Mouse (Mus musculus): Measurements from ENCODE around the gene Sapcd2.
A peak's percentile ranks its signal among the peaks of the same experiment; 100 is the strongest.
"Not testable (repeated sequence)": the region's sequence is repeated elsewhere in the genome, so short reads cannot be mapped to it uniquely, and the experiment has no call there.

The Sapcd2 gene

GRCm38 (mm10) chr2:25373431-25373830, 1.3 kb downstream of the Sapcd2 start:
- no peak for DNase-seq

DNA sequence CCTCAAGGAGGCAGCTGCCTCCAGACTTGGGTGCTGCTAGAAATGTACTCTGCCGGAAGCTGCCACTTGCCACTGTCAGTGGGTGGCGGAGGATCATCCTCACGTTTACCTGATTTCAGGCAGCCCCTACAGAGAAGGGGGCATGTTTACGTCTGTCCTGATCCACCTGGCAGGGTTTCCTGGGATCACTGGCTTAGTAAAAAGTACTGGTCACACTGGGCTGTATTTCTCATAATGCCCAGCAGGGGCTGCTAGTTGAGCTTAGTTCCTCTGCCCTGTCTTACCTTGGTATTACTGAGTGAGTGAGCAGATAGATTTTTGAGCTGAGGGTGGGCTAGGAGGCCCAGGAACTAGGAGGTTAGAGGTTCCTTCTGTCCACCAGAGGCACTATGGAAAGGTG, 4.5 kb downstream of the Sapcd2 start:
- DNase-seq: peak; percentile 56

DNA sequence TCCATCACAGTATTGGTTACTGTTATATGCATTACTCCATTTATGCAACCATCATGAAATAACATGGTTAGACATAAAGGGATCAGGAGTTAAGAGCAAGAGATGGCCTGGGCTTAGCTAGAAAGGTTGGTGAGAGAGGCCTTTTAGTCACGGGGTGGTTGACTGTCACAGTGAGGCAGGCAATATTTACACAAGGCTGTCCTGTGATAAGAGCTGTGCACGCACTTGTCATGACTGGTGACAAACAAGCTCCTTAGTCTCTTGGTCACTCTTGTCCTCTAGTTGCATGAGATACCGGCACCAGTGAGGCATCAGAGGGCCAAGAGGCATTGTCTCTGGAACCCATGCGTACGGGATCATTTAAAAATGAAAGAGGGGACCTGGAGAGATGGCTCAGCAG, 12.4 kb downstream of the Sapcd2 start:
- DNase-seq: no peak

DNA sequence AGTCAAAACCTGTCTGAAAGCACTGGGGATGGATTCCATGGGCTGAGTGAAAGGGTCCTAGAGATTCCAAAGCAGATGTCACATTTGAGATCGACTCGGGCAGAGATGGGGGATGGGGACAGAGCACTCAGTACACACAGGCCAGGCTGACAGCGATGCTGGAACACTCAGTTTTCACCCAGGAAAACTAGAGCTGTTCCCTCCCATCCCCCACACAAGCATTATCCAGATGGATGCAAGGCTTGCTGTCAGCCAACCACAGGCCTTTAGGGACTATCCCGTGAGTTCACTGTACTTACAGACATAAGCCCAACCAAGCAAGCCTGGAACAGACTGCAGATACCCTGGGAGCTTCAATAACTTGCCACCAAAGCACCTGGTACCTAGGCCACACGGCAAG, 19.1 kb downstream of the Sapcd2 start:
- DNase-seq: no peak

DNA sequence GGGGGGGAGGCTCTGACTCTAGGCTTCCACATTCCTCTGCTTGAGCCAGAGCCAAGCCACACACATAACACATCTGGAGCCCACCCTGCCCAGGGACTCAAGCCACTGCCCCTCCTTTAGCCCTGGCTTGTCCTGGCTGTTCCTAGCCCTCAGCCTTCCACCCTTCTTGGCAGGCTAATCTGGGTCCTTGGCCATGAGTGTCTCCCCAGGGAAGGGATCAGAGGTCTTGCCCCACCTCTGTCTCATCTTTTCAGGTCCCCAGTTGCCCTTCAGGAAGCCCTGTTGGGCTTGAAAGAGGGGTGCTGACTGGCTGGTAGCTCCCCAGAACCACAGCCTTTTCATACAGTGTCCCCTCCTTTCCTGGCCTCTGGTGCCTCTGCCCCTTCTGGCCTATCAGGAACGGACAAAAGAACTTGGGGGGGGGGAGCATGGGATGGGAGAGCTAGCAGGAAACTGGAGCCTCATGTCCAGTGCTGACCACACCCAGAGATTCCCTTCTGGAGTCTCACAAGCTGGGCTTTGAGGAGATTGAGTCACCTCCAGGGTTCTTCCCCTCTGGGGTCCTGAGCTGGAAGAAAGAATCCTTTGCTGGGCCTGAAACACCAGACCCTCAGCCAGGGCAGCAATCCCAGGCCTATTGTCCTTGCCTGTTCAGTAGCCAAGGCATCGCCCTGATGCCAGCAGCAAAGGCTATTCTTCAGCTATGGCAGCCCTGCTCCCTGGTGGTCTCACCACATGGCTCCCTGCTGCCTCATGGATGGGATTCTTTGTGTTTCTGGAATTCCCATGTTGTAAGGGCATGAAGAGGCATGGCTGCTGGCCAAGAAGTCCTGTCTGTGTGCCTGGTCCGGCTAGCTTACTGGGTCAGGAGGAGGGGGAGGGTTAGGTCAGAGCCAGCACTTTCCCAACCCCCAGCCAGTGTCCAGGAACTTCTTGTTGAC, 22.4 kb downstream of the Sapcd2 start:
- no peak for DNase-seq

GRCm38 (mm10) chr2:25395721-25396596, 23.8 kb downstream of the Sapcd2 start, which contains the start of gene Entpd2:
Gene Entpd2 (plus strand): TSS chr2:25395874.
- peak; percentile 54 for DNase-seq

GRCm38 (mm10) chr2:25396597-25396983, 24.5 kb downstream of the Sapcd2 start:
- DNase-seq: peak; percentile 74

GRCm38 (mm10) chr2:25397010-25397409, 24.9 kb downstream of the Sapcd2 start:
- DNase-seq: no peak

GRCm38 (mm10) chr2:25398065-25398464, 25.9 kb downstream of the Sapcd2 start:
- no peak for DNase-seq

DNA sequence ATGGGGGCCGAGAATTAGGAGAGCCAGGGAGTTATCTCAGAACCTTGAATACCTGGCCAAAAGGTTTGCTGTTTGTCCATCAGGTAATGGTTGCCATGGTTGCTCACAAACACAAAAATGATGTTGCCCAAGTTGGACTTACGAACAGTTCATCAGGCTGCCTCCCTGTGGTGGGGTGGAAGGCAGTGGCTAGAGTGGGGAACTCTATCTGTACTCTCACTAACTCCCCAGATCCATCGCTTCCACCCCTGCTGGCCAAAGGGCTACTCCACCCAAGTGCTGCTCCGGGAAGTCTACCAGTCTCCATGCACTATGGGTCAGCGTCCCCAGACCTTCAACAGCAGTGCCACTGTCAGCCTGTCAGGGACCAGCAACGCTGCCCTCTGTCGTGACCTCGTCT, 26.9 kb downstream of the Sapcd2 start, which contains the start of gene Npdc1:
TSS of gene Npdc1 (plus strand) at position 301 of the 400 bp plus-strand sequence.
- DNase-seq: no peak

DNA sequence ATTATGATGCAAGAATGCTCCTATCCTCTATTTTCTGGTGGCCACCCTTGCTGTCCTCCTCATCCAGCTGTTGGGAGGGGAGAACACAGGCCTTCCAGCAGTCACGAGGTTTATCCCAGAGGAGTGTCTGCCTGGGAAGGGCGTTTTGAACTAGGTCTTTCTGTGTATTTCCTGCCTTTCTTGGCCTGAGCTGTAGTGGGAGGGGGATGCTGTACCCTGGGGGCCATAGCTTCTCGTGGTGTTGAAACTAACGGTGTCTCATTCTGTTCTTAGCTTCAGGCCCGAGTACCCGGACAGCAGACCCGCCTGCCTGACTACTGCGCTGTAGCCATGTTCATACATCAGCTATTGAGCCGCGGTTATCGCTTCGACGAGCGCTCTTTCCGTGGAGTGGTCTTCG, 28.2 kb downstream of the Sapcd2 start:
- no peak for DNase-seq

- peak; percentile 73 for DNase-seq
These were observed 28.6 kb downstream of the Sapcd2 start for GRCm38 (mm10) chr2:25400764-25401163.

GRCm38 (mm10) chr2:25402377-25402971, 30.4 kb downstream of the Sapcd2 start:
- peak; percentile 70 for DNase-seq

DNA sequence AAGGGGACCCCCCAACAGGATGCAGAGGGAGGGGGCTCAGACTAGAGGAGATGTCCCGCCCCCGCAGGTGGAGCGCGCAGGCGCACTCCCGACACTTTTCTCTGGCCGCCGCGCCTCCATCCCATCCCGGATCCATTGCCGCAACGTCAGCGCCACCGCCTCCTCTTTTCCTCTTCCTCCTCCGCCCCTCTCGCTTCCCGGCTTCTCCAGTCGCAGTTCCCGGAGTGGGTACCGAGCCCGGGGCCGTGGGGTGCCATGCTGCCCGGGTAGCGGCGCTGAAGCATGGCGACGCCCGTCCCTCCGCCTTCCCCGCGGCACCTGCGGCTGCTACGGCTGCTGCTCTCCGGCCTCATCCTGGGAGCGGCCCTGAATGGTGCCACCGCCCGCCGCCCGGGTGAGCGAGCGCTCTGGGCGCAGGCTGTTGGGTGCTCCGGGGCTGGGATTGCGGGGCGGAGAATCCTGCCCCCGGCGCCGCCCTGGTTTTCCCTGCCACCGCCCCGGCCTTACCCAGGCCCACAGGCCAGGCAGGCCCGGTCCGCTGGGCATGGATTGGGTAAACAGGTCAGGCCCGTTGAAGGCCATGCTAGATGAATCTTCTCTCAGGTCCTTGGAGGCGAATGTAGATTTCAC, 31.0 kb downstream of the Sapcd2 start:
- peak; percentile 88 for DNase-seq

GRCm38 (mm10) chr2:25403994-25404393, 31.9 kb downstream of the Sapcd2 start:
- DNase-seq: no peak

GRCm38 (mm10) chr2:25408908-25409307, 36.8 kb downstream of the Sapcd2 start:
- DNase-seq: no peak

DNA sequence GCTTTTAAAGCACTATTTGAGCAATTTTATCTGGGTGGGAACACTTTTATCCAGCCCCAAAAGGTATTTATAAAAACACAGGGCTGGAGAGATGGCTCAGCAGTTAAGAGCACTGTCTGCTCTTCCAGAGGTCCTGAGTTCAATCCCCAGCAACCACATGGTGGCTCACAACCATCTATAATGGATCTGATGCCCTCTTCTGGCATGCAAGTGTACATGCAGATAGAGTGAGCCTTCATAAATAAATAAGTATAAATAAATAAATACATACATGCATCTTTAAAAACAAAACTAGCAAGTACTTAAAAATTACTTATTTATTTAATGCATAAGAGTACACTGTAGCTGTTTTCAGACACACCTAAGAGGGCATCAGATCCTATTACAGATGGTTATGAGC, 41.3 kb downstream of the Sapcd2 start:
- DNase-seq: not testable (repeated sequence)

DNA sequence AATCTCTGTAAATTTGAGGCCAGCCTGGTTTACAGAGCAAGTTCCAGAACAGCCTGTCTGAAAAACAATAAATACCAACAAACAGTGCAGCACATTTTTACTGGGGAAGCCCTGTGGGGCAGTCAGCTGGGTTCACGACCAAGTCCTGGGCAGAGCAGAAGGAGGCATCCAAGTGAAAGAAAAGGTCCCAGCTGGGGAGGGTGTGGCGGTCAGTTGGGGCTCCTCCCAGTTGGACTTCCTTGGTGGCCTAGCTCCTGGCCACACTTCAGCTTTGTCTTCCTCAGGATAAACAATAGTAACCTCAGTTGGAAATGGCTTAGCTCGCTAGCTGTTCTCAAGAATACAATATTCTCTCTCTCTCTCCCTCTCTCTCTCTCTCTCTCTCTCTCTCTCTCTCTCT, 45.3 kb downstream of the Sapcd2 start:
- DNase-seq: no peak

DNA sequence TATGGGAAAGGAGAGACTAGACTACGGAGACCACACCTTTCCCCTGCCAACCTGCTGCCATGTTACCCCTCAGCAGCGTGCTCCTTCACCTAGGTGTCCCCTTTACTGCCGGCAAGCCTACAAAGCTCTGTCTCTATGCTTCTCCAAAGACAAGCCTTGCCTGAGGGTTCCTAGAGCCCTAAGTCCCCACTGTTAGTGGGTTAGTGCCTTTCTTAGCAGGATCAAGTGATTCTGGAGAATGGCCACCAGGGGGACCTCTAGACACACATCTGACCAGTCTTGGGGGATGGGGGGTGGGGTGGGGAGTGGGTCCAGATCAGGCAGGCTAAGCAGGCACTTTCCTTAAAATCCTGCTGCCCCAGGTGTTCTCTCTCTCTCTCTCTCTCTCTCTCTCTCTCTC, 49.8 kb downstream of the Sapcd2 start:
- peak; percentile 52 for DNase-seq

- peak; percentile 26 for DNase-seq
These were observed 50.7 kb downstream of the Sapcd2 start, which contains the start of gene Fut7 for GRCm38 (mm10) chr2:25422587-25423410. Gene Fut7 (plus strand): TSS chr2:25423267.

- DNase-seq: peak; percentile 16
These were observed 51.5 kb downstream of the Sapcd2 start for GRCm38 (mm10) chr2:25423626-25424025.

DNA sequence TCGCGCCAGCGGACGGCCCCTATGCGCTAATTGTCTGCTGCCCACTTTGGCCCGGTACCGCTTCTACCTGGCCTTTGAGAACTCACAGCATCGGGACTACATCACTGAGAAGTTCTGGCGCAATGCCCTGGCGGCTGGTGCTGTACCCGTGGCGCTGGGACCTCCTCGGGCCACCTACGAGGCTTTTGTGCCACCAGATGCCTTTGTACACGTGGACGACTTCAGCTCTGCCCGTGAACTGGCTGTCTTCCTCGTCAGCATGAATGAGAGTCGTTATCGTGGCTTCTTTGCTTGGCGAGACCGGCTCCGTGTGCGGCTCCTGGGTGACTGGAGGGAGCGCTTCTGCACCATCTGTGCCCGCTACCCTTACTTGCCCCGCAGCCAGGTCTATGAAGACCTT, 53.4 kb downstream of the Sapcd2 start:
- DNase-seq: peak; percentile 50

Measured in cerebellum, adult 11 months (tissue).